Mouse (Mus musculus) small intestine, adult 2 months (tissue): ENCODE results near the gene Rab33b. TPM values are rescaled to one million over a fixed set of nuclear protein-coding genes. Genes with fewer than 3 reads are reported as not detected.

Source experiments
- H3K27ac ChIP-seq: fragments of 200-500 bp; 2 replicates; pipeline ENCODE4 v1.5.1; 2012; ENCODE audit warnings: low read depth, low read length, control low read depth, inconsistent platforms; ENCODE audit not compliant: insufficient read depth
- H3K27me3 ChIP-seq: fragments of 200-500 bp; 2 replicates; pipeline ENCODE4 v1.6.1; 2012; ENCODE audit warnings: mild to moderate bottlenecking, moderate library complexity, low read length, inconsistent platforms; ENCODE audit not compliant: control insufficient read depth, insufficient read depth
- H3K36me3 ChIP-seq: fragments of 200-500 bp; 2 replicates; pipeline ENCODE4 v1.6.1; 2012; ENCODE audit warnings: mild to moderate bottlenecking, low read length, control low read depth, inconsistent platforms; ENCODE audit not compliant: control insufficient read depth, insufficient read depth
- H3K4me1 ChIP-seq: fragments of 200-500 bp; 2 replicates; pipeline ENCODE4 v1.6.1; 2012; ENCODE audit warnings: low read length, inconsistent platforms, mixed read lengths; ENCODE audit not compliant: control insufficient read depth, insufficient read depth, insufficient read length
- H3K4me3 ChIP-seq: fragments of 200-500 bp; 2 replicates; pipeline ENCODE4 v1.5.1; 2012; ENCODE audit warnings: low read depth, mild to moderate bottlenecking, control low read depth, inconsistent platforms, low read length, moderate library complexity
- CTCF ChIP-seq: fragments of 200-500 bp; IDR thresholded peaks from 2 replicates; pipeline ENCODE4 v1.5.1; 2012; ENCODE audit warnings: low read depth, mild to moderate bottlenecking, control low read depth, inconsistent platforms, low read length, moderate library complexity, mixed read lengths; ENCODE audit not compliant: insufficient replicate concordance, insufficient read length; ENCODE audit errors: extremely low read depth
- POLR2A ChIP-seq: fragments of 200-500 bp; IDR thresholded peaks from 2 replicates; pipeline ENCODE4 v1.6.1; 2012; ENCODE audit warnings: low read depth, mild to moderate bottlenecking, control low read depth, inconsistent platforms, low read length, moderate library complexity
- WGBS: fragments of 180-500 bp; shearing (Covaris S2); methylation state at CpG from one replicate; pipeline ENCODE4 v1.1.7; 2018; 5-methylcytosine and 5-hydroxymethylcytosine counted together
- polyA plus RNA-seq: library from polyadenylated mRNA; depleted of rRNA; stranded (reverse); fragments of >200 nt; gene quantifications from 2 replicates; pipeline ENCODE4 v1.2.3, GENCODE M21; 2012

The Rab33b gene
- polyA plus RNA-seq, 1 experiment, result 5.8 TPM

DNA sequence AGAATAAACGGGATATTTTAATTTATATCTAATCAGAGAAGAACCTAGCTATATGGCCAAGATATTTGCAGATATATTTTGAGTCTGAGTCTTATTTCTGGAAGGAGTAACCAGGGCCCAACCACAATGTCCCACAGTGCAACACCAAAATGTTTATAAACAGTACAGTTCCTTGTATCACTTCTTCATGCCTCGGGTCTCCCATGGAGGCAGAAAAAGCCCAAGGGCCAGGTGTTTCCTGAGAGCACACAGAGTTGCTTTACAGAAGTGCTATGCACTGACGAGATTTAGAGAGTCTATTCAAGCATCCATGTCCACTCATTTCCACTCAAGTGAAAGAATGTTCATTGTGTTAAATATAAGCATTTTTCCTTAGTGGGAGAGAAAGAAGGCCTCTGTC is 1.8 kb upstream of the Rab33b start:
- peaks cover 4% of the 10 kb centered on the region; the same call in 1 of the 2 replicates for H3K4me1 ChIP-seq
- H3K36me3 ChIP-seq, result no peaks in the 10 kb centered on the region
- no peaks in the 10 kb centered on the region for H3K27me3 ChIP-seq
- TF ChIP-seq POLR2A (no peak), CTCF (no peak)
- H3K4me3 ChIP-seq, result no peak overlapping the region
- no peak overlapping the region for H3K27ac ChIP-seq
- WGBS, result 51% methylated on average over 3 of the region's 3 CpGs

GRCm38 (mm10) chr3:51482781-51483180 is 939 bp upstream of the Rab33b start:
- Histone ChIP-seq H3K4me1 (peaks cover 4% of the 10 kb centered on the region; the same call in 1 of the 2 replicates), H3K27me3 (no peaks in the 10 kb centered on the region), H3K36me3 (no peaks in the 10 kb centered on the region), H3K27ac (no peak overlapping the region), H3K4me3 (no peak overlapping the region)
- 56% methylated on average over 3 of the region's 3 CpGs for WGBS
- no peak for TF ChIP-seq POLR2A
- TF ChIP-seq CTCF, result no peak

DNA sequence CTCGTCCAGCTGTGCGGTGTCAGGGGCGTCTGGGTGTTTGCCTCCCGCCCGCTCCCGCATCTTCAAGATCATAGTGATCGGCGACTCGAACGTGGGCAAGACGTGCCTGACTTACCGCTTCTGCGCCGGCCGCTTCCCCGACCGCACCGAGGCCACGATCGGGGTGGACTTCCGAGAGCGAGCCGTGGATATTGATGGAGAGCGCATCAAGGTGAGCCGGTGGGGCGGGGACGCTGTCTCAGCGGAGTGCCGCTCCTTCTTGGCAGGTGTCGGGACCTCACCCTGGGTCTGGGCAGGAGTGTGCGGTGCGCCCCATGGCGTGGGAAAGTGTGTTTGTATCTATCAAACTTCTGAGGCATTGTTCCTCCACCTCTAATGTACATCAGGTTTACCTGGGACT is 650 bp downstream of the Rab33b start:
- peak overlapping the region; percentile 93; the same call in 1 of the 2 replicates for H3K27ac ChIP-seq
- no peaks in the 10 kb centered on the region for H3K27me3 ChIP-seq
- peaks cover 1% of the 10 kb centered on the region; the same call in 1 of the 2 replicates for H3K36me3 ChIP-seq
- WGBS, result under 1% methylated on average over 33 of the region's 33 CpGs
- H3K4me1 ChIP-seq, result peaks cover 4% of the 10 kb centered on the region; the same call in 1 of the 2 replicates
- no peak for TF ChIP-seq CTCF
- no peak for TF ChIP-seq POLR2A
- H3K4me3 ChIP-seq, result peak overlapping the region; percentile 70

- Histone ChIP-seq H3K4me3 (no peak overlapping the region), H3K4me1 (peaks cover 4% of the 10 kb centered on the region; the same call in 1 of the 2 replicates), H3K36me3 (peaks cover 1% of the 10 kb centered on the region; the same call in 1 of the 2 replicates), H3K27ac (no peak overlapping the region), H3K27me3 (no peaks in the 10 kb centered on the region)
- TF ChIP-seq POLR2A (no peak), CTCF (no peak)
- WGBS, result 33% methylated on average over 4 of the region's 4 CpGs
Observed at GRCm38 (mm10) chr3:51485347-51485746, 1.6 kb downstream of the Rab33b start.

DNA sequence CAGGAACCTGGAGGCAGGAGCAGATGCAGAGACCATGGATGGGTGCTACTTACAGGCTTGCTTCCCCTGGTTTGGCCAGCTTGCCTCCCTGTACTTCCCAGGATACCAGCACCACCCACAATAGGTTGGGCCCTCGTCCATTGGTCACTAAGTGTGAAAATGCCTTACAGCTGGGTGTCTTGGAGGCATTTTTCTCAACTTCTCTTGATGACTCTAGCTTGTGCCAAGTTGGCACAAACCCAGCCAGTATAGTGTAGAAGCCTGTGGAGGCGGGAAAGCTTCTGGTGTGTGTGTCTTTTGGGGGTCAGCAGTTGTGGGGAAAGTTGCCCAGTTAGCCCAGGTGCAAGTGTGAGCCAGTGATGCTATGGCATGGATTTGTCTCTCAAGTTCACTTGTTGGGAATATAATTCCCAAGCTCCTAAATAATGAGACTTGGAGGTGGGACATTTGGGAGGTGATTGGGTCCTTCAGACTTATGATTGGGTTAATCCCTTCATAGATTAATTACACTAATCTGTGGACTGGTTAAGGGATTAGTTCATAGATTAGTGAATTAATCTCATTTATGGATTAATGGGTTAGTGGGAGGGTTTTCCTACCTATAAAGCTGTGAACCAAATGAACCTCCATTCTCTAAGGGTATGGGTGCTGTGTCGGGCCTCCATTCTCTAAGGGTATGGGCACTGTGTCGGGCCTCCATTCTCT is 2.9 kb downstream of the Rab33b start:
- Histone ChIP-seq H3K27me3 (no peaks in the 10 kb centered on the region), H3K27ac (no peak overlapping the region), H3K36me3 (peaks cover 1% of the 10 kb centered on the region; the same call in 1 of the 2 replicates), H3K4me3 (no peak overlapping the region), H3K4me1 (peaks cover 4% of the 10 kb centered on the region; the same call in 1 of the 2 replicates)
- WGBS, result 81% methylated on average over 4 of the region's 4 CpGs
- no peak for TF ChIP-seq CTCF

DNA sequence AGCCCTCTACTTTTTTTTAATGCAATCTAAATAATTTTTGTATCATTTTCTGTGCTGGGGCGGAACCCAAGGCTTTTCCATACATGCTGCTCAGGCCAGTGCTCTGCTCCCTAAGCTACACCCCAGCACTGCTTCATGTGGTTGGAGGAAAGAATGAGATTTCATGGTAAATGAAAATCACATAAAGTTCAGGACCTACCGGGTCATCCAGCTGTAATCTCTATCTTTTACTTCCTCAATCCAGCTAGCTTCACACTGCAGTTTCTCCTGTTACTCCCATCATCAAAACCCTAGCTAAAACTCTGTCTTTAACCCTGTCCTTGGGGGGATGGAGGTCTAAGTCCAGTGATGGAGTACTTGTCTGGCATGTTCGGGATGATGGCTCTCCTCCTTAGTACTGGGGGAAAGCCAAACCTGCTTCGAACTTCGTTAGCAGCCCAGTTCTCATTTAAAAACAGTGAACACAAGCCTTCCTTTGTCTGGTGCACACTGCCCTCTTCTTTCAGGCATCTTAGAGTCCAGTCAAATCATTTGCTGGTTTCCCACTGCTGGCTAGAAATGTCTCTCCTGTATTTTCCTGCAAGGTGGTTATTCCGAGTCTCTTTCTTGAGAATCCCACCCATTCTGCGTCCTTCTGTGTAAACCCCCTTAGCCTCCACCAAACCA is 6.5 kb downstream of the Rab33b start:
- H3K27me3 ChIP-seq, result no peaks in the 10 kb centered on the region
- WGBS, result 87% methylated on average over 7 of the region's 7 CpGs
- no peak for TF ChIP-seq CTCF
- TF ChIP-seq POLR2A, result no peak

DNA sequence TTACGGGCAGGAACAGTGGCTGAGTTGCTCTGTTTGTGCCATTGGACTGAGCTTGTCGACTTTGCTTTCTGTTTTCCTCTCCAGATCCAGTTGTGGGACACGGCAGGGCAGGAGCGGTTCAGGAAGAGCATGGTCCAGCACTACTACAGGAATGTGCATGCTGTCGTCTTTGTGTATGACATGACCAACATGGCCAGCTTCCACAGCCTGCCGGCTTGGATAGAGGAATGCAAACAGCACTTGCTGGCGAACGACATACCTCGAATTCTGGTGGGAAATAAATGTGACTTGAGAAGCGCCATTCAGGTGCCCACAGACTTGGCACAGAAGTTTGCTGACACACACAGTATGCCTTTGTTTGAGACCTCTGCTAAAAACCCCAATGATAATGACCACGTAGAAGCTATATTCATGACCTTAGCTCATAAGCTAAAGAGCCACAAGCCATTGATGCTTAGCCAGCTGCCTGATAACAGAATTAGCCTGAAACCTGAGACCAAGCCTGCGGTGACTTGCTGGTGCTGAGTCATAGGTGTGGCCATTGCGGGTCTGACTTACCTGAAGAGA is 9.6 kb downstream of the Rab33b start:
- H3K36me3 ChIP-seq, result peaks cover 13% of the 10 kb centered on the region
- no peak overlapping the region for H3K4me3 ChIP-seq
- 79% methylated on average over 13 of the region's 13 CpGs for WGBS
- no peak for TF ChIP-seq CTCF
- no peak for TF ChIP-seq POLR2A
- H3K27me3 ChIP-seq, result no peaks in the 10 kb centered on the region
- no peaks in the 10 kb centered on the region for H3K4me1 ChIP-seq
- H3K27ac ChIP-seq, result no peak overlapping the region

More for the DNA sequence above, 6.5 kb downstream of the Rab33b start:
- Histone ChIP-seq H3K27ac (no peak overlapping the region), H3K36me3 (peaks cover 12% of the 10 kb centered on the region), H3K4me1 (peaks cover 4% of the 10 kb centered on the region; the same call in 1 of the 2 replicates), H3K4me3 (no peak overlapping the region)

GRCm38 (mm10) chr3:51494466-51494865 is 10.7 kb downstream of the Rab33b start:
- WGBS, result 64% methylated on average over 2 of the region's 2 CpGs
- Histone ChIP-seq H3K27ac (no peak overlapping the region), H3K4me3 (no peak overlapping the region), H3K27me3 (no peaks in the 10 kb centered on the region), H3K36me3 (peaks cover 12% of the 10 kb centered on the region), H3K4me1 (no peaks in the 10 kb centered on the region)
- no peak for TF ChIP-seq POLR2A
- no peak for TF ChIP-seq CTCF
